Mouse (Mus musculus) lung, postnatal 4 days (tissue): ENCODE measurements around the gene Pts.
A peak's percentile ranks its signal among the peaks of the same experiment; 100 is the strongest.

ENCODE experiments used
- DNase-seq, 2 experiments: peaks; one replicate each; pipeline ENCODE4 v3.0.0; 2021

The Pts gene

DNA sequence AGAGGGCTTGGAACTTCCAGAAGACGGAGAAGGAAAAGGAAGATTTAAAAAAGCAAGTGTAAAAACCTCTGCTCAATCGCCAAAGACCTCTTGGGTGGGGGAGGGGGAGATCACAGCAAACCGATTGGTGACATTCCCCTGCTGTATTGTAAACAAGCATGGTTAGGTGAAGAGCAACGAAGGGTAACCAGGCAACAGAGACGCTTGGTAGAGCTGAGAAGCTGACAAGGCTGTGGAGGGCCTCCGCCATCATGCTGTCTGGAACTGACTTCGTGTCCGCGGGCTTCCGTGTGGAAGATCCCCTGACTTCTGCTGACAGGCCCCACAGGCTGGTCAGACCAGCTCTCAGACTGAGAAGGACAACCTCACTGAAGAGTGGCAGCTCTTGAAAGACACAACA, 43.0 kb downstream of the Pts start:
- no peak for DNase-seq

DNA sequence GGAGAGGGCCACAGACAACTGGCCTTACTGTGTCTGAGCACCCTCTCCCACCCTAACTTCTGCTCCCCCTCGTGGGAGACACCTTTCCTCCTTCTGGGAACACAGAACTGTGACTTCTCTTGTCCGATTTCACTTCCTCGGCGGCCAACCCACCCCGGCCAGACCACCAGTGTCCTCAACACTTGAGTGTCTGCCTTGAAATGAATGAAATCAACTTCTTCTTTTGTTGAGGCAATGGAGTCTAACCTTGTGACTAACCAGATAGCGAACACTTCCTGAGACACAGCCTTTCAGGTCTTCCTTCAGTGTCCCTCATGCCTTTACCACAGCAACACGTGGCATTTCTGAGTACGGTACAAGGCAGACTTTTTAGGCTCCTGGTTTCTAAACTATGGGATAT, 45.8 kb downstream of the Pts start:
- DNase-seq, result peak in 1 of 2 experiments; percentile 37

DNA sequence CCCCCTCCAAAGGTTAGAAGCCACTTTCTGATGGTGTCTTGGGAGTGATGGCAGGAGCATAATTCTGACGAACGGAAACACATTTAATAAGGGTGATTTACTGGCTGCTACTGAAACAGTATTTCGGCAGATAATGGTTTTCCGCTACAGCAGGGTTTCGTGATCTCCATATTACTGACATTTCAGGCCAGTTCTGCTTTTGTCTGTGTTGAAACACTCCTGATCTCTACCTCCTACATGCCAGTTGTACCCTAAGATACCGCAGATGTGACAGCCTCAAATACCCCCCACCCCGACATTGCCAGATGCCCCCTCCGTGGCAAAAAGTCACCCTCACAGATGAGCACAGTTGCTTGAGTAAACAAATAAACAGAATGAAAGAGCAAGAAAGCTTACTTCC, 49.0 kb downstream of the Pts start:
- DNase-seq, result no peak

DNA sequence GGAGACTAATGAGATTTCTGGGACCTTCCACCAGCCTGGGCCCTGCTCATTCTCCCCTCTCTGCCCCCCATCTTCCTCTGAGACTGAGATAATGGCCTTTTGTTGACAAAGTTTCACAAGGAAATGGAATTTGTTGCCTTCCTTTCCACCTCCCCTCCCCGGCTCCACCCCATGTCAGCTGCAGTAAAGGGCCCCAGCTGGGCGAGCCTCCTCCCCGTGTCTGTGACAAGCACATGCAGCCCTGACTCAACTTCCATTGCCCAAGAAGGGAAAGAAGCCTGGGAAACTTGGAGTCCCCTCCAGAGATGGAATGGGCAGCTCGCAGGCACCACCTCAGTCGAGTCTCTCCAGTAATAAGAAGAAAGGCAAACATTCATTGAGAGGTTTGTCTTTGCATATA, 49.7 kb downstream of the Pts start:
- DNase-seq, result peak; percentile 72 to 85

DNA sequence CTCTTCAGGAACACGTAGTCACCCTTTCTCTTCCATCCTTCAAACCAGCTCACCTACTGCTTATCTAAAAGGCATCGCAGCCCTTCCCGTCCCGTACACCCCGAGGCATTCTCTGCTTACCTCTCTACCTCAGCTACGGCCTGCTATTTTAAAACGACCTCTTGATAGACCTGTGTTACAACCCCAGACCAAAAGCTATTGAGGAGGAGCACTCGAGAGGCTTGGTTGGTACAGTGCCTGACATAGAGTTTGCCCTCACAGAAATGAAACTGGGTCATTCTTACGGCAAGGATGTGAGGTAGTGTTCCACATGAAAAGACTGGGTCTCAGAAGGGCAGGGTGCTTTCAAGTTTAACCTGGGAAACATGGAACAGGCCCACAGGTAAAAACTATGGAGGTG, 51.3 kb downstream of the Pts start:
- DNase-seq, result no peak

DNA sequence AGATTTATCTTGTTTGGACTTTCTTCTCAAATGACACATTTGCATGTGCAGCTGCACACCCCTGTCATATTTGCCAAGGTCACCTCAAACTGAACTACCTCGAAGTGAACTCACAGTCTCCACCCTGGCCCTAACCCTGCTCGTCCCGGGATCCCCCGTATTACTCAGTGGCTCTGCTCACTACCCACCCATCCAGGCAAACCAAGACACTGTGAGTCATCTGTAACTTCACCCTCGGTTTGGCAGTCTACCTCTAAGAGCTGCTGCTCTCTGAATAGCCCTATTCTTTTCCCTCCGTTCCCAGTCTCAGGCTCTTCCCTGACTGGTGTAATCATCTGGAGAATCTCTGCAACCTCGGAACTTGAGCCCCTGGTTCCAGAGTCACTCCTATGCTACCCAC, 51.9 kb downstream of the Pts start:
- DNase-seq, result no peak

DNA sequence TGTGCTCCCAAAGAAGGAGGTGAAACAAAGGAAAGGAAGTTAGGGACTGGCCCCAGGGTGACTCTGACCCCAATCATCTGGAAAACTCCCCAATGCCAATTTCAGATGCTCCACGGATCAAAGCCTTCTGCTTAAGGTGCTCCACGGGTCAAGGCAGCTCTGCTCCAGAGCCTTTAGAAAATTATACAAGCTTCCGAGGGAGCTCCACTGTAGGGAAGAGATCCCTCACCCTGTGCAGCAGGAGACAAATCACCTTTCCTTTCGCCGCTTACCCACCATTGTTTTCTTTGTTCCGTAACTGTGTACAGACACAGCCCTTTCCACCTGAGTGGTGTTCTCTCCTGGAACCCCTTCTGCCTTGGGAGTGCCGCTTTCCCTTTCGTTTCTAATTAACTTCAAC, 52.8 kb downstream of the Pts start:
- DNase-seq, result no peak

DNA sequence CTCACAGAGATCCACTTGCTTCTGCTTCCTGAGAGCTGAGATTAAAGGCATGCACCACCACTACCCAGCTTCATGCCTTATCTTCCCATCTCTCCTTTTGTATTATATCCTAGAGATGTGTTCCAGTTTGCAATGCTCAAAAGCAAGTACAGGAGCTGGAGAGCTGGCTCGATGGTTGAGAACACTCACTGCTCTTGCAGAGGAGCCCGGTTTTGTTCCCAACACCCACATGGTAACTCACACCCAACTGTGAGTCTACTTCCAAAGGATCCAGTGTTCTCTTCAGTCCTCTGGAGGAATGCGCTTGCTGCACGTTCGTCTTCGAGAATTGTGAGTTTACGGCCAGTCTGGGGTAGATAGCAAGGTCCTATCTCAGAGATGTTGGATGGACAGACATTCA, 53.2 kb downstream of the Pts start:
- DNase-seq, result no peak
